Mouse (Mus musculus) liver, embryonic 14.5 days (tissue): ENCODE data around the gene Dexi. TPM values are rescaled to one million over a fixed set of nuclear protein-coding genes. Genes with fewer than 3 reads are reported as not detected.
A peak's percentile ranks its signal among the peaks of the same experiment; 100 is the strongest.

Experiments
- ATAC-seq: fragments of 200-750 bp; cut with Nextera tagmentation; 2 replicates; pipeline ENCODE4 v1.8.0; 2017; ENCODE audit warnings: moderate number of reproducible peaks, mild to moderate bottlenecking, moderate library complexity; ENCODE audit not compliant: insufficient read depth
- DNase-seq, 3 experiments: peaks; one replicate each; pipeline ENCODE4 v3.0.0-alpha.2; 2012 to 2013; ENCODE audit warnings: low read depth in 3 of 3, low spot score in 3 of 3
- H3K27ac ChIP-seq: fragments of 300-500 bp; sonication (generic); 2 replicates; pipeline ENCODE4 v1.5.1; 2014; ENCODE audit warnings: moderate library complexity, mild to moderate bottlenecking, control low read depth, inconsistent platforms
- H3K27me3 ChIP-seq: fragments of 300-500 bp; sonication (generic); 2 replicates; pipeline ENCODE4 v1.6.1; 2014; ENCODE audit warnings: mild to moderate bottlenecking, low read length, moderate library complexity; ENCODE audit not compliant: control insufficient read depth, insufficient read depth
- H3K36me3 ChIP-seq: fragments of 300-500 bp; sonication (generic); replicated peaks from 2 replicates; pipeline ENCODE4 v1.6.1; 2014; ENCODE audit warnings: low read depth; ENCODE audit not compliant: control insufficient read depth, insufficient read depth
- H3K4me1 ChIP-seq, 2 experiments: fragments of 200-500 bp in 1 of 2; fragments of 300-500 bp in 1 of 2; sonication (generic) in 1 of 2; replicated peaks; 2 replicates each; pipeline ENCODE4 v1.6.1; 2012 to 2014; ENCODE audit warnings: antibody characterized with exemption in 1 of 2, inconsistent platforms in 1 of 2, low read length in 1 of 2; ENCODE audit not compliant: control insufficient read depth in 2 of 2, insufficient read depth in 2 of 2
- H3K4me2 ChIP-seq: fragments of 300-500 bp; sonication (generic); 2 replicates; pipeline ENCODE4 v1.6.1; 2014; ENCODE audit warnings: low read depth, mild to moderate bottlenecking, control low read depth, moderate library complexity
- H3K4me3 ChIP-seq, 2 experiments: fragments of 200-500 bp in 1 of 2; fragments of 300-500 bp in 1 of 2; sonication (generic) in 1 of 2; 2 replicates each; pipeline ENCODE4 v1.5.1; 2012 to 2014; ENCODE audit warnings: low read depth in 2 of 2, low read length in 2 of 2, mild to moderate bottlenecking in 2 of 2, control low read depth in 1 of 2, inconsistent platforms in 1 of 2, moderate library complexity in 1 of 2; ENCODE audit not compliant: insufficient read depth in 1 of 2
- H3K9ac ChIP-seq: fragments of 300-500 bp; sonication (generic); replicated peaks from 2 replicates; pipeline ENCODE4 v1.6.1; 2014; ENCODE audit warnings: mild to moderate bottlenecking, control low read depth, moderate library complexity
- H3K9me3 ChIP-seq: fragments of 300-500 bp; sonication (generic); 2 replicates; pipeline ENCODE4 v1.6.1; 2016; ENCODE audit warnings: low read length, mixed read lengths; ENCODE audit not compliant: control insufficient read depth
- CTCF ChIP-seq: IDR thresholded peaks from 2 replicates; pipeline ENCODE4 v1.5.1; 2016; ENCODE audit warnings: antibody characterized with exemption, low read depth, control low read depth
- EP300 ChIP-seq: IDR thresholded peaks from 2 replicates; pipeline ENCODE4 v1.6.1; 2016; ENCODE audit warnings: antibody characterized with exemption, low read depth
- WGBS: fragments of 180-500 bp; shearing (Covaris S2); extraction: QIAGEN DNeasy Blood & Tissue Kit; methylation state at CpG from one replicate; pipeline ENCODE4 v1.1.7; 2014; ENCODE audit not compliant: insufficient replicate concordance; 5-methylcytosine and 5-hydroxymethylcytosine counted together
- polyA plus RNA-seq, 2 experiments: library from polyadenylated mRNA; depleted of rRNA in 1 of 2; stranded (reverse) in 1 of 2; unstranded in 1 of 2; fragments of >200 nt; fragmentation: Nextera tagmentation in 1 of 2; extraction: Ambion mirVana in 1 of 2; gene quantifications; 2 replicates each; pipeline versions ENCODE4 v1.2.1 to v1.2.3; 2012 to 2014

Dexi gene
- polyA plus RNA-seq, 2 experiments = 3.9 to 4.3 TPM

DNA sequence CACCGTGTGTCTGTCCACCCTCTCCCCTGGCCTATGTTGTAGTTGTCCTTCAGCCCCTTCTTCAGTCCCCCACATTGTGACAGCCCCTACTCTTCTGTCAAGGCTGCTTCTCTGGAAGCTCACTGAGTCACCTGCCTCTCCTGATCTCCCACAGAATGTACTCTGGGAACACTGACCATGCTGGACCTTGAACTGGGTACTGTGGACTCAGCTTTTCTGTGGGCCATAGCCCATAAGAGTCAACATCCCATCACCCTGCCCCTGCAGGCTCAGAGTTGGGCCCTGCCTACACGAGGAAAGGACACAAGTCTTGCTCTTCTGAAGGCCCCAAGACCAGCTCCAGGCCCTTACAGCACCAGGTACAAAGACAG is 17.3 kb downstream of the Dexi start:
- Histone ChIP-seq H3K9me3 (no peaks in the 10 kb centered on the region), H3K9ac (no peak overlapping the region), H3K4me3 (no peak overlapping the region), H3K27me3 (no peaks in the 10 kb centered on the region), H3K27ac (no peak overlapping the region), H3K4me1 (0 out of 4 replicates have a peak, but pooled peaks cover 0 to 2% of the 10 kb centered on the region in 2 experiments), H3K4me2 (no peak overlapping the region), H3K36me3 (no peaks in the 10 kb centered on the region)
- DNase-seq = no peak
- 48% methylated on average over 2 of the region's 2 CpGs for WGBS
- TF ChIP-seq EP300 = no peak
- TF ChIP-seq CTCF = no peak
- ATAC-seq = no peak

DNA sequence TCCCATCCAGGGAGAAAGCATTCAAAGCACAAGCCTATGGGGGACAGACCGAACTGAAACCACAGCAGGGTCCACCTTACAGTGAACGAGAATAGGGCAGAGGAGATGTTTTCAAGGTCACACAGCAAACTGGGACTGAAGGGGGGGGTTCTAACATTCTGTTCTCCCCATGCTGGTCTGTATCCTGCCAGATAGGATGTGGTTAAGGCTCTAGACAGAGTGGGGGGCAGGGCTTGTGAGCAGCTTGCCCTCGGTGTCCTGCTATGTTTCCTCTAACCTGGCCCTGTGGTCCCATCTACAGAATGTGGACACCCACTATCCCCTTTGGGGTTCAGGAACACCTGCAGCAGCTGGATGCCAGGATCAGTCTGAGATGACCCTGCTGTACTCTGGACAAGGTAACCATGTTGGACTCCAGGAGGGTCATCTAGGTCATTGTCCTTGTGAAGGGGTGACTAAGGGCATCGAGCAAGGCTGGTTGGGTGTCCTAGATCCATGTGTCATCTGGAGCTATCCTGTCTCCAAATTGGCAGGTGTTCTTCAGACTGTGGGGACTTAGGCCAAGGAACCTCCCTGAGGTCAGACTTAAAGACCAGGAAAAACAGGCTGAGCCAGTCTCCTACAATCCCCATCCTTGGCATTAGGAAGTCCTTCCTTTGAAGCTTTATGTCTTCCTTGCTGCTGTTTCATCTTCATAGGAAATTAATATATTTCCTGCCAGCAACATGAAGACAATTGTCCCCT is 17.8 kb downstream of the Dexi start:
- WGBS = 19% methylated on average over 4 of the region's 4 CpGs
- no peak for DNase-seq

DNA sequence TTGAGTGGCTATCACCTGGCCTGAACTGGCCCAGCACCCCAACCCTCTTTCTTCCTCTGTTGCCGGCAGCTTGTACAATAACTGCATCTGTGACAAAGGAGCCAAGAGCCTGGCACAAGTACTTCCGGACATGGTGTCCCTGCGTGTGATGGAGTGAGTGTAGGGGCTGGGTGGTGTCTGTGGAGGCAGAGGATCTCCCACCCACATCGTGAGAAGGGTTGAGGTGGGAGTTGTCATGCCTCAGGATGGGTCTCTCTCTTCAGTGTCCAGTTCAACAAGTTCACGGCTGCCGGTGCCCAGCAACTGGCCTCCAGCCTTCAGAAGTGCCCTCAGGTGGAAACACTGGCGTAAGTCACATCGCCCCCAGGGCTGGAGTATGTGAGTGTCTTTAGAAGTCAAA is 19.2 kb downstream of the Dexi start:
- no peak for TF ChIP-seq CTCF
- TF ChIP-seq EP300 = no peak
- no peak for ATAC-seq

More for the DNA sequence above, 17.8 kb downstream of the Dexi start:
- H3K9me3 ChIP-seq = no peaks in the 10 kb centered on the region
- no peak overlapping the region for H3K9ac ChIP-seq
- no peaks in the 10 kb centered on the region for H3K27me3 ChIP-seq
- H3K36me3 ChIP-seq = no peaks in the 10 kb centered on the region
- no peak overlapping the region for H3K4me3 ChIP-seq
- no peak for TF ChIP-seq EP300
- TF ChIP-seq CTCF = no peak
- H3K27ac ChIP-seq = no peak overlapping the region
- no peak overlapping the region for H3K4me2 ChIP-seq
- no peak for ATAC-seq
- H3K4me1 ChIP-seq = 0 out of 4 replicates have a peak, but pooled peaks cover 0 to 2% of the 10 kb centered on the region in 2 experiments

DNA sequence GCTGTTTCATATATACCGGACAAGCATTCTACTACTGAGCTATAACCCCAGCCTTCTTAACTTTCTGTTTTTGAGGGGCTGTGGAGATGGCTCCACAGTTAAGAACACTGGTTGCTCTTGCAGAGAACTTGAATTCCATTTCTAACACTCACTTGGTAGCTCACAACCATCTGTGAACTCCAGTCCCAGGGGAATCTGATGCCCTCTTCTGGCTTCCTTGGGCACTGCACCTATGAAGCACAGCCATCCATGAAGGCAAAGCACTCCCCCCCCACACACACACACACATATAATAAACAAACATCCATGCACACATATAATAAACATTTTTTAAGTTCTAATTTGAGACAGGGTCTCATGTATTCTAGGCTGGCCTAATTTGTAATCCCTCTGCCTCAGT is 20.0 kb downstream of the Dexi start:
- ATAC-seq (no peak), DNase-seq (no peak)
- TF ChIP-seq EP300 (no peak), CTCF (peak; percentile 78)
- Histone ChIP-seq H3K9ac (no peak overlapping the region), H3K27ac (no peak overlapping the region), H3K36me3 (no peaks in the 10 kb centered on the region), H3K4me1 (0 out of 4 replicates have a peak, but pooled peaks cover 0 to 2% of the 10 kb centered on the region in 2 experiments), H3K9me3 (no peaks in the 10 kb centered on the region), H3K27me3 (no peaks in the 10 kb centered on the region), H3K4me2 (no peak overlapping the region), H3K4me3 (no peak overlapping the region)
- 79% methylated on average over 1 of the region's 1 CpGs for WGBS

More for the DNA sequence above, 19.2 kb downstream of the Dexi start:
- Histone ChIP-seq H3K4me2 (no peak overlapping the region), H3K4me3 (no peak overlapping the region), H3K4me1 (0 out of 4 replicates have a peak, but pooled peaks cover 0 to 2% of the 10 kb centered on the region in 2 experiments), H3K27ac (no peak overlapping the region), H3K36me3 (no peaks in the 10 kb centered on the region), H3K9ac (no peak overlapping the region), H3K27me3 (no peaks in the 10 kb centered on the region), H3K9me3 (no peaks in the 10 kb centered on the region)
- 70% methylated on average over 8 of the region's 8 CpGs for WGBS
- DNase-seq = no peak

DNA sequence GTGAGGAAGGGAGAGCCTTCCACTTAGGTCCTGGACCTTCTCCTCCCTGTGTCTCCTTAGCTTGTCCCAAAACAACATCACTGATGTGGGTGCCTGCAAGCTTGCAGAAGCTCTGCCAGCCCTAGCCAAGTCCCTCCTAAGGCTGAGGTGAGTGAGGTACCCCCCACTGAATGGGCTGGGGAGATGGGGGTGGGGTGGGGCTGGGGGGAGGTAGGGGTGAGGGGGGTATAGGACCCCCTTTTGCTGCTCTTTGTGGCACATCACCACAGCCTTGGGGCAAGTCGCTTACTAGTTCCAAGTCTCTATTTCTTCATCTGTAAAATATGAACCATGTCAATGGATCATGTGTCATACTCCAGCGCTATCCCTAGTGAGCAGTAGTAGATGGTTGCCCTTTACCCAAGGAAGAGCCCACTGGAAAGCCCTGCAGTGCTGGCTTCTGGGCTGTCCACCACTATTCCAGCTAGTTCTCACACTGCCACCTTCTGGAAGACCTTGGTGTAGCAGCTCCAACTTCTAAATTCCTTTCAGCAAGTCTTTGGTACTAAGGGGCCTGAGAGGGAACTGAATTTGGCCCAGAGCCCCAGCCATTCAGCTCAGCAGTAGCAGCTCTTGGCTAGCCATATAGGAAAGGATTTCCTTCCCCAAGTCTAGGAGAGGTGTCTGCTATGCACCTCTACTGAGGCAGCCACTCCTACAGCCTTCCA is 21.8 kb downstream of the Dexi start:
- Histone ChIP-seq H3K27me3 (no peaks in the 10 kb centered on the region), H3K9ac (no peak overlapping the region), H3K4me3 (no peak overlapping the region), H3K4me2 (no peak overlapping the region), H3K9me3 (no peaks in the 10 kb centered on the region), H3K27ac (no peak overlapping the region), H3K4me1 (0 out of 4 replicates have a peak, but pooled peaks cover 0 to 2% of the 10 kb centered on the region in 2 experiments), H3K36me3 (no peaks in the 10 kb centered on the region)
- TF ChIP-seq EP300 = no peak
- TF ChIP-seq CTCF = peak; percentile 76
- peak in 1 of 3 experiments; percentile 37 for DNase-seq
- WGBS = 41% methylated on average over 2 of the region's 2 CpGs
- peak; percentile 35; the same call in 1 of the 2 replicates for ATAC-seq
